Mouse (Mus musculus) brain, embryonic 18.5 days (tissue): ENCODE measurements at regions not wholly inside any gene's neighbourhood (a gene's known extent, or its start where the extent isn't known, plus 50 kb on each side); places are given as distances from the start of the nearest gene placed in this dataset.
"Not testable (repeated sequence)": the region's sequence is repeated elsewhere in the genome, so short reads cannot be mapped to it uniquely, and the experiment has no call there.

Experiments used
- DNase-seq: peaks from one replicate; pipeline ENCODE4 v3.0.0-alpha.2; 2012; ENCODE audit warnings: low read depth, low spot score

DNA sequence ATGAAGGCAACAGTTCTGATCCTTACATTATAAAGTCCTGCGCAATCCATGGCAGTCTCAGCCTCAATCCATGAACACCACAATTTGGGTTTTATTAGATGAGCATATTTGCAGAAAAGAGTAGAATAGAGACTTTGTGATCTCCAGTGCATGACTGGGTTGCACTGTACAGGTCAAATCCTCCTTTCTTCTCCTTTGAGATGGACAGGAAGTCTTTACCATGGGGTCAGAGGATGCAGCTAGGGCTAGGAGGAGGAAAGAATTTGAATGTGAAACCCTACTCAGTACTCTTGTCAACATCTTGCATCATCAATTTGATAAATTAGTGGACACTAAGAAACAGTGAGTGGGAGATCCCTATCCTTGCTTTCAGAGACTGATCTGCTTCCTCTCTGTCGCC lies 965.3 kb upstream of the Robo1 start:
- no peak for DNase-seq

DNA sequence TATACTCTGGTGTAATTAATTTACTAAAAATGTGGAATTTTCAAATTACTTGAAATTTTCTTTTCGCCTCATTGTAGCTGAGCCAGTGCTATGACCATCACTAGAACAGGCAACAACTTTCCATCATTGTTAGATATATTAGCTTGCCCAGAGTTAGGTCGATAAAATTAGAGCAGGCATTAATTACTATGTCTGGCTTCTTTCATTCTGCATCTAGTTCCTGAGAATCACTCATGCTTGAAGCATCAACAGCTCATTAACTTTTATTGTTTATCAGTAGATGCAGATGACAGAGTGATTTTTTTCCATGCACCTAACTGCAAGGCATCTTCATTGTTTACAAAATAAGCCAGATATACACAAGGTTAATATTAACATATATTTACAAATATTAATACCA lies 963.5 kb upstream of the Robo1 start:
- DNase-seq = no peak

DNA sequence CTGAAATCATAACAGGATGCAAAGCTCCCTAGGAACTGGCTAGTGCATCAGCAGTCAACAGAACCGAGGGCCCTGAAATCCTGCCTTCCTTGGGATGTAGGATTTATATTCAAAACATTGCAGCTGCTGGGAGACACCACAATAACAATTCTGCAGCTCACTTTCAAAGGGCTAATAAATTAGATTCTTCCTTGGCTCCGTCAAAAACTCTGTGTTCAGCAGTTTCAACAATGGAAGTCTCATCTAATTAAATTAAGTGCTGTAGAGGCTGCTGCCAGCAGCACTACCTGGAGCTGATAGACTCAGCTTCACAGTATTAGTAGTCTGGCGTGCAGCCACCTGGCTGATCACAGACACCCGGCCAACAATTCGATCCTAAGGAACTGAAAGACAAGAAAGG lies 916.2 kb upstream of the Robo1 start:
- DNase-seq = peak; percentile 32

DNA sequence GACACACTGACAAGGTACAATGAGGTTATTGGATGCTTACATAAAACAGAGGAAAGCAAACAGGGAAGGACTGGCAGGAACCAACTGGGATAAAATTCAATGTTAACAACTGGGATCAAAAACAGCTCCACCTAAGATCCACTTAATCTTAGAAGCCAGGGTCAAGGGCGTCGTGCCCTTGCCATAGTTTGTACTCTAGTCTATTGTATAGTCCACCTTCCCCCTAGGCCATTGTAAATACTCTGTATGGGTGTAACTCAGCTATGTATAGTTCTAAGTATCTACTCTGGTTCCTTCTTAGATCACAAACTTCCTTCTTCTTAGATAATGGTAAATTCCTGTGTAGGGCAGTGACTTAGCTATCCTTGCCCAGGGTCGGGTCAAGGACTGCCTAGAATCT lies 873.3 kb upstream of the Robo1 start:
- DNase-seq = not testable (repeated sequence)
